Comparison of ENCODE assay signal across 11 mouse cellular contexts in the genomic region with DNA sequence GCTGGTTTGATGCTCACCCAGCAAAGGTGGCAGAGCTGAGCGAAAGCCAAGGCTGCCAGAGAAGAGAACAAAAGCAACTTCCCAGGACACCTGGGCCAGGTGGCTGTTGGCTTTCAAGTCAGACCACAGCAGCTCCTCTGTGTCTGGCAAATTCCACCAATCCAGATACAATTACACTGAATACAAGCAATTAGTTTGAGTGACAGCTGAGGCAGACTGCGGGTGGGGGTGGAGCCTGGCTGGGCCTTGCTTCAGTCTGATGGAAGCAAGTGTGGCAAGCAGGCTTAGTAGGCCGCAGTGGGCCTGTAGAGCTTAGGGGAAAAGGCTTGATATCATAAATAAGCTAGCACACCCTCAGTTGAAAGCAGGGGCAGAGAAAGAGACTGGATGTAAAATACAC.
DNase-seq lines count a peak whose midpoint lies in the region; ATAC-seq and TF ChIP-seq lines count a peak whose summit lies in the region.
"Had no signal": no experiment of that assay in that cellular context is flagged by ENCODE, and none has a peak within 500 bp of the region (broad histone marks: within the 10 kb centered on the region; RNA-seq: fewer than 3 reads in every experiment).

No protein-coding gene starts in this region.

- 52% methylated on average over 3 of the region's 3 CpGs for WGBS in midbrain, embryonic 12.5 days
- 88% methylated on average over 3 of the region's 3 CpGs for WGBS in thymus, adult 2 months

- H3K9me3 ChIP-seq in midbrain, embryonic 12.5 days, result no peaks in the 10 kb centered on the region
- H3K9me3 ChIP-seq: lung, embryonic 15.5 days had no signal

- TF ChIP-seq CTCF in thymus, adult 2 months (IDR thresholded peaks at IDR 0.05; ENCODE audit: borderline replicate concordance, control insufficient read depth, extremely low read depth, insufficient read depth, low read length, poor library complexity), result no peak

- no peak for TF ChIP-seq POLR2A in thymus, adult 2 months (IDR thresholded peaks at IDR 0.05; ENCODE audit: control insufficient read depth, extremely low read depth, insufficient read depth, low read length, poor library complexity)

- H3K4me2 ChIP-seq in midbrain, embryonic 12.5 days (replicated peaks), result no peak overlapping the region
- H3K4me2 ChIP-seq: lung, embryonic 15.5 days had no signal

- peak; percentile 88 for ATAC-seq in midbrain, embryonic 12.5 days (ENCODE audit: low FRiP score, low read depth)

- no peak overlapping the region for H3K4me3 ChIP-seq in midbrain, embryonic 12.5 days
- H3K4me3 ChIP-seq in thymus, adult 2 months (ENCODE audit: control insufficient read depth, insufficient read depth, low read length), result no peak overlapping the region
- H3K4me3 ChIP-seq: lung, embryonic 15.5 days had no signal

- H3K36me3 ChIP-seq in midbrain, embryonic 12.5 days, result no peaks in the 10 kb centered on the region
- H3K36me3 ChIP-seq in thymus, adult 2 months (ENCODE audit: control insufficient read depth, insufficient read depth, low read length), result peaks cover 100% of the 10 kb centered on the region
- H3K36me3 ChIP-seq: lung, embryonic 15.5 days had no signal

- H3K9ac ChIP-seq in midbrain, embryonic 12.5 days (replicated peaks), result no peak overlapping the region
- H3K9ac ChIP-seq: lung, embryonic 15.5 days had no signal

- peaks cover 7% of the 10 kb centered on the region; the same call in 1 of the 2 replicates for H3K4me1 ChIP-seq in midbrain, embryonic 12.5 days
- no peaks in the 10 kb centered on the region for H3K4me1 ChIP-seq in thymus, adult 2 months (replicated peaks; ENCODE audit: control insufficient read depth, insufficient read depth, low read length)
- H3K4me1 ChIP-seq: lung, embryonic 15.5 days had no signal

- peak; percentile 34 to 48 for DNase-seq in cerebellum, postnatal 25 days
- DNase-seq in cerebellum, postnatal 4 days (ENCODE audit: low spot score in 2 of 2), result no peak
- peak; percentile 47 for DNase-seq in brain, embryonic 18.5 days (ENCODE audit: low read depth, low spot score)
- DNase-seq in forelimb bud, embryonic 11.5 days (ENCODE audit: low read depth, low spot score), result peak; percentile 37
- DNase-seq in thymus, postnatal 36 days, result no peak
- no peak for DNase-seq in thymus, adult 2 months
- DNase-seq in adrenal gland, postnatal 14 days, result no peak
- DNase-seq: heart, adult 11 months; kidney, postnatal 4 days had no signal

- H3K27ac ChIP-seq in midbrain, embryonic 12.5 days (replicated peaks), result peak overlapping the region; percentile 54
- H3K27ac ChIP-seq in thymus, adult 2 months (ENCODE audit: control insufficient read depth, insufficient read depth, low read length), result no peak overlapping the region
- H3K27ac ChIP-seq: lung, embryonic 15.5 days had no signal

- no peaks in the 10 kb centered on the region for H3K27me3 ChIP-seq in midbrain, embryonic 12.5 days
- H3K27me3 ChIP-seq in thymus, adult 2 months (ENCODE audit: control insufficient read depth, insufficient read depth, low read length), result no peaks in the 10 kb centered on the region

Comparison
In these comparisons a context has a peak if more than half of its experiments do, and no peak if none do; other contexts are left out.
1. DNase-seq: peak in cerebellum, postnatal 25 days (2 of 2), brain, embryonic 18.5 days (single experiment) and forelimb bud, embryonic 11.5 days (single experiment); none in cerebellum, postnatal 4 days (0 of 2), thymus, postnatal 36 days (0 of 2), thymus, adult 2 months (single experiment) and adrenal gland, postnatal 14 days (single experiment).